ENCODE assay signal across 8 mouse cellular contexts in the genomic region with DNA sequence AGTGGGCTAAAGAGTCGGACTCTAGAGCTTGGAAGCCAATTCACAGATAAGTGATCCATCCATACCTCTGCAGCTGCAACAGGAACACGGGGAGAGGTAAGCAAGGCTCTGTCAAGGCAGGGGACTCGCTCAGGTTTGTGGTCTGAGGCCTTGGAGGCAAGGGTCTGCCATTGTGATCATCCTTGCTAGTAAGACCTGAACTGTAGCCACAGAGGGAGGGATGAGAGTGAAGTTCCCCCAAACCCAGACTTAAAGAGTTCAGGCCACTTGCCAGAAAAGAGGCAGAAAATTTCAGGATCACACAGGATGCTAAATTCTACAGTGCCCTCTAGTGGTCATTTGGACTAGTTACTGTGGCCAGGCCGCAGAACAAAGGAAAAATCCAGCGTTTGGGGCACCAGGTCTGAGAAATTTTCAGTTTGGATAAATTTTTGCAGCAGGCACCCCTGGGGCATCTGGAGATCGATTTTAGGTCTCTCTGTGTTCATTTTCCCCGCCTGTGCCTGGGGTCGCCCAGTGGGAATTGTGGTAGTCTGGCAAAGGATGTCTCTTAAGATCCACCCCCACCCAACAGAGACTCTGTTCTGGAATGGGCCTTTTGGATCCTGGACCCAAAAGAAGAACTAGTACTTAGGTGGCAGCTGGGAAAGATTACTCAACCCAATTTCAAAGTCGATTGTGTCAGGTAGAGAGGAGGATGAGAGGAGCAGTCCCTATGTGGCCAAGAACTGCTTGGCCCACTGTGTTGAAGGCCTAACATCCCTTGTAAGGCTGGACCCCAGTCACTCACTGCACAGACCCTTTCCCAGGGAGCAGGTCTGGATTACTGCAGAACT. TPM values are rescaled to one million over a fixed set of nuclear protein-coding genes. Genes with fewer than 3 reads are reported as not detected.
DNase-seq lines count a peak whose midpoint lies in the region; ATAC-seq and TF ChIP-seq lines count a peak whose summit lies in the region.

No protein-coding gene starts in this region.

- TF ChIP-seq EP300 in CH12.LX (IDR thresholded peaks at IDR 0.05; ENCODE audit: low read length) = no peak

- DNase-seq in 3134 (ENCODE audit: extremely low read depth, insufficient read length, low spot score) (peak; percentile 5), CH12.LX (ENCODE audit: extremely low read depth) (peak; percentile 45)
- peak; percentile 59 for DNase-seq in cerebellum, adult 9-10 months
- peak; percentile 6 to 8 for DNase-seq in frontal cortex, postnatal 14 days (ENCODE audit: low spot score in 2 of 2)
- DNase-seq in kidney, adult 2 months = peak; percentile 49

- dilution Hi-C loops in CH12.LX (cut with MboI; ENCODE audit: extremely low pct_ligation_motif_present, extremely low pct_unique_long_range_greater_than_20kb, low sequenced_read_pairs) = no loop called here

- no peak overlapping the region for H3K27ac ChIP-seq in CH12.LX (ENCODE audit: insufficient read depth, low read depth)
- no peak overlapping the region for H3K27ac ChIP-seq in kidney, adult 2 months (ENCODE audit: insufficient read depth, low read depth, low read length)
- H3K27ac ChIP-seq in limb, embryonic 13.5 days = no peak overlapping the region
- no peak overlapping the region for H3K27ac ChIP-seq in neural tube, embryonic 13.5 days (replicated peaks)

- ATAC-seq in limb, embryonic 13.5 days (ENCODE audit: low FRiP score, low read depth) = peak; percentile 66
- peak; percentile 77 for ATAC-seq in neural tube, embryonic 13.5 days (ENCODE audit: low read depth)
- ATAC-seq in erythroid progenitor cell, adult 5-6 weeks (replicated peaks; ENCODE audit: low FRiP score, poor library complexity, severe bottlenecking) = no peak; the same call in 1 of the 2 replicates

- peak; percentile 68 for TF ChIP-seq RAD21 in CH12.LX (IDR thresholded peaks at IDR 0.05; ENCODE audit: low read depth, low read length)

- H3K36me3 ChIP-seq in CH12.LX (replicated peaks in 1 of 2; ENCODE audit: control insufficient read depth in 1 of 2, insufficient read depth in 1 of 2, low read length in 1 of 2) = no peaks in the 10 kb centered on the region
- H3K36me3 ChIP-seq in kidney, adult 2 months (ENCODE audit: control insufficient read depth, insufficient read depth, low read length) = no peaks in the 10 kb centered on the region
- H3K36me3 ChIP-seq in limb, embryonic 13.5 days = no peaks in the 10 kb centered on the region
- no peaks in the 10 kb centered on the region for H3K36me3 ChIP-seq in neural tube, embryonic 13.5 days

- no peak overlapping the region for H3K4me3 ChIP-seq in CH12.LX (replicated peaks in 1 of 3; ENCODE audit: low read depth in 2 of 3, low read length in 2 of 3, poor library complexity in 1 of 3)
- no peak overlapping the region for H3K4me3 ChIP-seq in kidney, adult 2 months (ENCODE audit: insufficient read depth, low read depth, low read length)
- H3K4me3 ChIP-seq in limb, embryonic 13.5 days = no peak overlapping the region
- no peak overlapping the region for H3K4me3 ChIP-seq in neural tube, embryonic 13.5 days

- no peaks in the 10 kb centered on the region for H3K79me2 ChIP-seq in CH12.LX (replicated peaks; ENCODE audit: control insufficient read depth, extremely low read depth, insufficient read depth, poor library complexity, severe bottlenecking)

- TF ChIP-seq CTCF in CH12.LX (conservative IDR thresholded peaks at IDR 0.05 in 1 of 2, IDR thresholded peaks at IDR 0.05 in 1 of 2; ENCODE audit: low read depth in 2 of 2, low read length in 2 of 2) = peak; percentile 66 to 76
- peak; percentile 47 for TF ChIP-seq CTCF in kidney, adult 2 months (conservative IDR thresholded peaks at IDR 0.05; ENCODE audit: insufficient read depth, insufficient read length, low read depth, low read length)

- no peak overlapping the region for H3K4me2 ChIP-seq in CH12.LX (ENCODE audit: insufficient read depth, low read depth, poor library complexity, severe bottlenecking)
- H3K4me2 ChIP-seq in limb, embryonic 13.5 days (replicated peaks) = no peak overlapping the region
- no peak overlapping the region for H3K4me2 ChIP-seq in neural tube, embryonic 13.5 days

- H3K9ac ChIP-seq in CH12.LX (ENCODE audit: insufficient read depth, low read depth) = no peak overlapping the region
- H3K9ac ChIP-seq in limb, embryonic 13.5 days = no peak overlapping the region
- peak overlapping the region; percentile 31; the same call in 1 of the 2 replicates for H3K9ac ChIP-seq in neural tube, embryonic 13.5 days

- no peaks in the 10 kb centered on the region for H3K27me3 ChIP-seq in CH12.LX (replicated peaks)
- no peaks in the 10 kb centered on the region for H3K27me3 ChIP-seq in kidney, adult 2 months (replicated peaks; ENCODE audit: control insufficient read depth, insufficient read depth, low read length)
- H3K27me3 ChIP-seq in limb, embryonic 13.5 days = no peaks in the 10 kb centered on the region
- H3K27me3 ChIP-seq in neural tube, embryonic 13.5 days = no peaks in the 10 kb centered on the region

- no peaks in the 10 kb centered on the region for H3K4me1 ChIP-seq in CH12.LX (ENCODE audit: control insufficient read depth in 1 of 2, insufficient read depth in 2 of 2)
- H3K4me1 ChIP-seq in kidney, adult 2 months (ENCODE audit: control insufficient read depth, insufficient read depth, low read length) = no peaks in the 10 kb centered on the region
- no peaks in the 10 kb centered on the region for H3K4me1 ChIP-seq in limb, embryonic 13.5 days
- H3K4me1 ChIP-seq in neural tube, embryonic 13.5 days (replicated peaks) = no peaks in the 10 kb centered on the region

- no peaks in the 10 kb centered on the region for H3K9me3 ChIP-seq in CH12.LX (replicated peaks; ENCODE audit: low read length)
- H3K9me3 ChIP-seq in limb, embryonic 13.5 days = no peaks in the 10 kb centered on the region
- no peaks in the 10 kb centered on the region for H3K9me3 ChIP-seq in neural tube, embryonic 13.5 days

- TF ChIP-seq POLR2A in CH12.LX (IDR thresholded peaks at IDR 0.05; ENCODE audit: low read depth, low read length) = no peak
- TF ChIP-seq POLR2A in kidney, adult 2 months (IDR thresholded peaks at IDR 0.05; ENCODE audit: low read depth, low read length) = no peak

- WGBS in kidney, adult 2 months = 43% methylated on average over 9 of the region's 9 CpGs
- 43% methylated on average over 9 of the region's 9 CpGs for WGBS in limb, embryonic 13.5 days
- 39% methylated on average over 9 of the region's 9 CpGs for WGBS in neural tube, embryonic 13.5 days

- in situ Hi-C loops in CH12.LX (cut with MboI; ENCODE audit: low pct_ligation_motif_present, low pct_unique_long_range_greater_than_20kb, low sequenced_read_pairs) = loop anchor here (5.0 kb wide), 1 partner anchor 176 kb away; no protein-coding TSS in a partner anchor

TF ChIP-seq in CH12.LX, 34 proteins besides CTCF, POLR2A, EP300 and RAD21:
- TF ChIP-seq SIN3A (IDR thresholded peaks at IDR 0.05; ENCODE audit: low read length) = no peak
- no peak for TF ChIP-seq MYC (IDR thresholded peaks at IDR 0.05; ENCODE audit: low read depth, low read length)
- peak; percentile 63 for TF ChIP-seq SMC3 (IDR thresholded peaks at IDR 0.05; ENCODE audit: low read depth, low read length)
- TF ChIP-seq TBP (conservative IDR thresholded peaks at IDR 0.05; ENCODE audit: low read depth, low read length) = no peak

RNA-seq across cellular contexts. Expression of a gene that starts 24.6 kb away (rescaled TPM):
- total RNA-seq in CH12.LX (2012; rRNA removed) (10.4 and 14.1 TPM in 2 replicates), CH12.LX (2014; rRNA removed) (38.7 and 46.4 TPM in 2 replicates)
- 15.6 and 17.7 TPM in 2 replicates for polyA plus RNA-seq in CH12.LX (2012; ENCODE audit: insufficient read length, low read depth)
- 1.1 and 1.3 TPM in 2 replicates for polyA plus RNA-seq in kidney, adult 2 months (2012; rRNA removed)
- polyA plus RNA-seq in limb, embryonic 13.5 days (2015; fragmentation: Nextera tagmentation; extraction: Ambion mirVana) = 14.6 and 15.8 TPM in 2 replicates
- 15.4 and 16.8 TPM in 2 replicates for polyA plus RNA-seq in neural tube, embryonic 13.5 days (2015; fragmentation: Nextera tagmentation; extraction: Ambion mirVana)
- 5.9 and 7.6 TPM in 2 replicates for total RNA-seq in erythroid progenitor cell, adult 5-6 weeks (2015; ENCODE audit: low replicate concordance)
- total RNA-seq in erythroid progenitor cell, adult 5-6 weeks (2017; ENCODE audit: low replicate concordance) = 1.9 and 11.7 TPM in 2 replicates

Comparison
In these comparisons a context has a peak if more than half of its experiments do, and no peak if none do; other contexts are left out.
1. DNase-seq: peak in every context shown above with its lines; median percentile 59 in cerebellum, adult 9-10 months; 49 in kidney, adult 2 months; 45 in CH12.LX; 7 in frontal cortex, postnatal 14 days; 5 in 3134.